ENCODE assay signal across 18 mouse cellular contexts in the genomic region with DNA sequence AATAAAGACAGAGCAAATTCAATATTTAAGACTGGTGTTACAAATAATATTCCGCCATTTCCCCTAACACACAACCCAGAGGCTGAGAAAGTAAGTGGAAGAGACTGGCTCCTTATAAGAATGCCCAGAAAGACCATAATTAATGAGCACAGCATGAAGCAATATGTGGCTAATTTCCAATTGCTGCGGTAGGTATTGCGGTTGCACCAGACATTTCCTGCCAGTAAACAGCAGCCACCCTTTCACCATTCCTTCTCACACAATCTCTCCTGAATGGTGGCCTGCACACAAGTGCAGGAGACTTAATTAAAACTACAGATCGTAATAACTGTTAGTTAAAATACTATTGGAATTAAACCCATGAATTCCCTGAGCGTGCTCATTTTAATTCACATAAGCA.
DNase-seq lines count a peak whose midpoint lies in the region; ATAC-seq and TF ChIP-seq lines count a peak whose summit lies in the region.
"Had no signal": no experiment of that assay in that cellular context is flagged by ENCODE, and none has a peak within 500 bp of the region (broad histone marks: within the 10 kb centered on the region; RNA-seq: fewer than 3 reads in every experiment).

No protein-coding gene starts in this region.

- H3ac ChIP-seq in myocyte (ENCODE audit: control insufficient read depth, insufficient read length): no peak overlapping the region

- H3K79me2 ChIP-seq in myocyte (ENCODE audit: control insufficient read depth, insufficient read depth): no peaks in the 10 kb centered on the region

- no peak overlapping the region for H3K4me3 ChIP-seq in heart, embryonic 10.5 days
- no peak overlapping the region for H3K4me3 ChIP-seq in myocyte
- H3K4me3 ChIP-seq: embryonic facial prominence, embryonic 10.5 days; embryonic facial prominence, embryonic 12.5 days; forebrain, embryonic 13.5 days had no signal

- peak; percentile 16 for DNase-seq in heart, adult 11 months
- no peak for DNase-seq in heart, embryonic 10.5 days (ENCODE audit: low spot score)
- DNase-seq in layer of hippocampus, postnatal 14 days (ENCODE audit: low spot score in 2 of 2): no peak
- DNase-seq in left cerebral cortex, postnatal 14 days (ENCODE audit: low spot score in 2 of 2): no peak
- DNase-seq: adrenal gland, adult 2 months; adrenal gland, postnatal 10 days; adrenal gland, postnatal 25 days; cerebellum, adult 11-12 months; cerebellum, adult 2 months; cerebellum, adult 9-10 months; cerebellum, postnatal 10 days; cerebellum, postnatal 25 days; forebrain, postnatal 0 days had no signal

- no peak overlapping the region for H3K4me2 ChIP-seq in myocyte (ENCODE audit: low read depth)
- H3K4me2 ChIP-seq: embryonic facial prominence, embryonic 12.5 days; forebrain, embryonic 13.5 days had no signal

- H3K36me3 ChIP-seq in heart, embryonic 10.5 days: no peaks in the 10 kb centered on the region
- no peaks in the 10 kb centered on the region for H3K36me3 ChIP-seq in myocyte (ENCODE audit: control insufficient read depth, insufficient read depth)
- H3K36me3 ChIP-seq: embryonic facial prominence, embryonic 10.5 days; embryonic facial prominence, embryonic 12.5 days had no signal

- no peaks in the 10 kb centered on the region for H3K27me3 ChIP-seq in heart, embryonic 10.5 days (ENCODE audit: insufficient read depth, poor library complexity, severe bottlenecking)
- no peaks in the 10 kb centered on the region for H3K27me3 ChIP-seq in myocyte (ENCODE audit: control insufficient read depth, insufficient read depth, insufficient read length)
- H3K27me3 ChIP-seq: embryonic facial prominence, embryonic 12.5 days; forebrain, embryonic 13.5 days had no signal

- H3K9me3 ChIP-seq in heart, embryonic 10.5 days: no peaks in the 10 kb centered on the region
- H3K9me3 ChIP-seq: embryonic facial prominence, embryonic 10.5 days; embryonic facial prominence, embryonic 12.5 days; forebrain, embryonic 13.5 days had no signal

- H3K27ac ChIP-seq in heart, embryonic 10.5 days: no peak overlapping the region
- H3K27ac ChIP-seq: embryonic facial prominence, embryonic 10.5 days; embryonic facial prominence, embryonic 12.5 days; forebrain, embryonic 13.5 days had no signal

- intact Hi-C loops in left cerebral cortex, postnatal 14 days (cut with DNase I): no loop called here

- H3K4me1 ChIP-seq in heart, embryonic 10.5 days: no peaks in the 10 kb centered on the region
- H3K4me1 ChIP-seq: embryonic facial prominence, embryonic 10.5 days; embryonic facial prominence, embryonic 12.5 days had no signal

- 88% methylated on average over 5 of the region's 5 CpGs for WGBS in heart, embryonic 10.5 days

- ATAC-seq in granulocyte monocyte progenitor cell, adult 5-6 weeks (replicated peaks; ENCODE audit: poor library complexity, severe bottlenecking): peak; percentile 25; the same call in 1 of the 2 replicates
- ATAC-seq: forebrain, embryonic 13.5 days; forebrain, postnatal 0 days had no signal

- no peak for TF ChIP-seq POLR2A in myocyte (IDR thresholded peaks at IDR 0.05; ENCODE audit: insufficient read length, low read depth)

TF ChIP-seq in myocyte, 11 proteins besides CTCF, POLR2A, EP300 and RAD21:
- TF ChIP-seq E2F4 (IDR thresholded peaks at IDR 0.05; ENCODE audit: insufficient read depth) (no peak), TCF12 (IDR thresholded peaks at IDR 0.05; ENCODE audit: insufficient read depth, poor library complexity, severe bottlenecking) (no peak), CEBPB (IDR thresholded peaks at IDR 0.05; ENCODE audit: insufficient read depth, poor library complexity, severe bottlenecking) (peak; percentile 49; the same call in 1 of the 2 replicates), TCF3 (IDR thresholded peaks at IDR 0.05; ENCODE audit: insufficient read length, low read depth) (no peak), REST (IDR thresholded peaks at IDR 0.05; ENCODE audit: insufficient read depth, insufficient read length) (no peak), MAX (IDR thresholded peaks at IDR 0.05; ENCODE audit: low read depth) (no peak)
